Mouse (Mus musculus) kidney, adult 8-10 months (tissue): ENCODE data around the gene Ndufa4l2.

Experiments
- DNase-seq, 2 experiments: peaks; one replicate each; pipeline ENCODE4 v3.0.0; 2022

Ndufa4l2 gene

GRCm38 (mm10) chr10:127527481-127527880, 12.7 kb downstream of the Ndufa4l2 start:
- DNase-seq, result no peak

GRCm38 (mm10) chr10:127530945-127531344, 16.2 kb downstream of the Ndufa4l2 start:
- DNase-seq, result no peak

- DNase-seq, result no peak
These were observed 16.8 kb downstream of the Ndufa4l2 start for GRCm38 (mm10) chr10:127531548-127531947.

- DNase-seq, result no peak
These were observed 19.5 kb downstream of the Ndufa4l2 start, which contains the start of gene Nxph4 for GRCm38 (mm10) chr10:127534036-127534928. Gene Nxph4 (minus strand): TSS chr10:127534559.

GRCm38 (mm10) chr10:127534929-127535384, 20.2 kb downstream of the Ndufa4l2 start:
- no peak for DNase-seq

DNA sequence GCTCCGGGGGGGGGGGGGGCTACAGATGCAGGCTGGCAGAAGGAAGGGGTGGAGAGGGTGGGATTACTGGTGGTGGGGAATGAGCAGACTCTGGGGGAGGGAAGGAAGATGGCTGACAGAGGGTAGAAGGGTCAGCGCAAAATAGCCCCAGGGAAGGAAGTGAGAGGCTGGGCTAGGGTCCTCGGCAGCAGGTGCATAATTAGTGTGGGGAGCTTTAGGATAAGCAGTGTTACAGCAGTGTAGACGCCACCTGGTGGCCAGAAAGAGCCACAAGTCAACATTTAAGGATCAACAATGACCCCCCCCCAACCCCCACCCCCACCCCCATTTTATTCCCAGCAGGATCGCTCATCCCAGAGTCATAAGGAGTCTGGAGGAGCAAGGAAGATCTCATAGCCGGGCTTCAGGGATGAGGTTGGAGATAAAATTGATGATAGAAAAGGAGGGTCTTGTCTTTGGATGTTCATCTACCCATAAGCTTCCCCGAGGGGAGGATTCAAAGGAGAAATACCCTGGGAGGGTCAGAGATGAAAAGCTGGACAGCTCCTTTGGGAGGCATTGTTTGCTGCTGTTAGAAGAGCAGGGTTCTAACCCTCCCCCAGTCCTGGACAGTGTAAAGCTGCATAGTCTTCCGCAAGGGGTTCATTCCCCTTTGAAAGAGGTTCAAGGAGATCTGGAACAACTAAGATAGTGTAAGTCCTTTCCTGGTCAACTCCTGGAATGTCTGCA, 22.0 kb downstream of the Ndufa4l2 start:
- DNase-seq, result peak in 1 of 2 experiments; percentile 51

DNA sequence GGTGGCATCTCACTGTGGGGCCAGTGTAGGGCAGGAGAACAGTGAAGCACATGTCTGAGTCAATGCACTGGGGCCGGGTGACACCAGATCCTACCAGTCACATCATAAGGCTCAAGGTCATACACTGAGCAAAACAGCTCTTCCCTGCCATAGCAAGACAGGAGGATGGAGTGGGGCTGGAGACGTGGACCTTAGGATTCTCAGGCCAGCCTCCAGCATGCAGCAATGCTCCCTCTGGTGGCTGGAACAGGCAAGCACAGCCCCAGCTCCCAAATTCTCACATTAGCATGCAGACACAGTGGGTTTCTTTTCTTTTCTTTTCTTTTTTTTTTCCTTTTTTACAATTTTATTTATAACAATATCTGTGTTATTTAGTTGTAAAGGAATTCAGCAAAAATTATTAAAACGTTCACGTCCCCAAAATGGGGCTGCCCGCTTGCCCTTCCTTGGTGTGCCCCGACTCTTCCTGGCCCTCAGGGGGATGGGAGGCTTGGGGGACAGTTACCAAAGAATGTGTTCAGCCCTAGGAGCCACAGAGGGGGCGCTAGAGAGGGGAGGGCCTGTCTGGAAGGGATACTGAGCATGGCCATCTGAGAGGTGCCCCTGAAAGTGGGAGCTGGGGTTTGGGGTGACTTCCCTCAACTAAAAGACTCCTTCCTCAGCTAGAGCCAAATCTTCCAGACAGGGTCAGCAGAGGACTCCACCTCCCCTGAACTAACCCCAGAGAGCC, 23.3 kb downstream of the Ndufa4l2 start:
- peak; percentile 66 to 88 for DNase-seq

DNA sequence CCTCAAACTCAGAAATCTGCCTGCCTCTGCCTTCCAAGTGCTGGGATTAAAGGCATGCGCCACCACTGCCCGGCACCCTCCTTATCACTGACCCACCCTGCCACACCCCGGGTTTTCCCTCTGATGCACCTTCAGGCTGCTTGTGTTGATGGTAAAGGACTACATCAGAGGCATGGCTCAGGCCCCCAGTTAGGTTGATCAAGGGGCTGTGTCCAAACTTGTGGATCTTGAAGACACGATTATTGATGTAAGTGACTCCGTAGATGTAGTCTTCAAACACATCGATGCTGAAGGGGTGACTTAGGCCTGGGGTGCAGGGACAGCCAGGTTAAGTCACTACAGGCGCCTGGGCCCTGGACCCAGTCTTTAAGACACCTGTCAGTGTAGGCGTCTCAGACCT, 26.7 kb downstream of the Ndufa4l2 start:
- no peak for DNase-seq

DNA sequence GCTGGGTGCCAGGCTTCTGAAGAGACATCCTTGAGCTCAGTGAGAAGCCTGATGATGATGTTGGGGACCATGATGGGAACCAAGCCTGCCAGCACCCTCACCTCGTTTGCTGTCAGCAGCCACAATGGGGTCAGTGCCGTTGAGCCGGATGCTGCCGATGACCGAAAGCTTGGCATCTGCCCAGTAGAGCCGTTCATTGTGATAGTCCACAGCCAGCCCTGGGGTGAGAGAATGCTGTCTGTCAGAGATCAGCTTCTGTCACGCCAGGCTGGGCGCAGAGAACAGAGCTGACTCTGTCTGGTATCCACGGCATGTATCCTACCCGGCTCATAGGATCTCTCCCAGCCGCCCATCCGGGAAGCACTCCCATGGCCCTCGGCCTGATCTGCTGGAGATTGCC, 27.3 kb downstream of the Ndufa4l2 start:
- no peak for DNase-seq

DNA sequence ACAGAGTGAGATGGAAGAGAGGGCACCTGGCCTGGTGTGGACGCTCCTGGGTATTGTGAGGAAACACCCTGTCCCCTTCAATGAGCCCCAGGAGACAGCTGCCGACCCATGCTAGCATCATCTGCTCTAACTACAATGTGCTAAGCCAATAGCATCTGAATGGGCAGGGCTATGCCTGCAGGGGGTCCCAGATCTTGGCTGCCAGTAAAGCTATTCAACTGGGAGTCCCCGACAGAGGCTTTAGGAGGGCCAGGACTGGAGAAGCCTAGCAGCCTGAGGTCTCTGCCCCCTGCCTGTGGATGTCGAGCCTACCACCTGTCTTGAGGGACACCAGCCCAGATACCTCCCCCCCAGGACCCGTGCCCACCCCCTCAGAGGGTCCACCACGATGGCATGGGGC, 28.0 kb downstream of the Ndufa4l2 start:
- DNase-seq, result no peak

DNA sequence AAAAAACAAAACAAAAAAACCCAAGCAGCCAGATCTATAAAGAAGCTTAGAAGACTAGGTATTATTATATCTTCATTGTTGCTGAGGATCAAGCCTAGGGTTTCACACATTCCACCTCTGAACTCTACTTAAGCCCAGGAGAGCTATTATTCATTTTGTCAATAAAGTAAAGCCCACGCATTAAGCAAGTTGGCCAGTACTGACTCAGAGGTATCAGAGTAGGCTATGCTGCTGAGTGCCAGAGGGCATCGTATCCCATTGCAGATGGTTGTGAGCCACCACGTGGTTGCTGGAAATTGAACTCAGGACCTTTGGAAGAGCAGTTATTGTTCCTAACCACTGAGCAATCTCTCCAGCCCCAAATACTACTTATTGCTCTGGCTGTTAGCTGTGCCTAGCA, 29.1 kb downstream of the Ndufa4l2 start:
- DNase-seq, result no peak

DNA sequence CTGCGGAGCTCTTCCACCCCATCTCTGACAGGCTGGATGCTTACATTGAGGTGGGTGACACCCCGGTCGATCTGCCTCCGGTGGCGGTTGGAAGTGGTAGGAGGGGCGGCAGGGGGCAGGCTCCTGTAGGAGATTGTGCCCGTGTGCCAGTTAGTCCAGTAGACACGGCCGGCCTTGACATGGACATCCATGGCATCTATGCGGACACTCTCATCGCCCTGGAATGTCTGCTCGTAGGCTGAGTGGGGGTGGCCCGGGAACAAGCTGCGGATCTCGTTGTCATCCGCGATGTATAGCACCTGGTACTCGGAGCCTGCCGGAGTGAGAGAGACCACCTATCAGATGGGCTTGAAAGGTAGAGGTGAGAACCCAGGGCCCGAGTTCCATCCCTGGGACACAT, 29.6 kb downstream of the Ndufa4l2 start:
- no peak for DNase-seq

GRCm38 (mm10) chr10:127546505-127546904, 31.7 kb downstream of the Ndufa4l2 start:
- no peak for DNase-seq

DNA sequence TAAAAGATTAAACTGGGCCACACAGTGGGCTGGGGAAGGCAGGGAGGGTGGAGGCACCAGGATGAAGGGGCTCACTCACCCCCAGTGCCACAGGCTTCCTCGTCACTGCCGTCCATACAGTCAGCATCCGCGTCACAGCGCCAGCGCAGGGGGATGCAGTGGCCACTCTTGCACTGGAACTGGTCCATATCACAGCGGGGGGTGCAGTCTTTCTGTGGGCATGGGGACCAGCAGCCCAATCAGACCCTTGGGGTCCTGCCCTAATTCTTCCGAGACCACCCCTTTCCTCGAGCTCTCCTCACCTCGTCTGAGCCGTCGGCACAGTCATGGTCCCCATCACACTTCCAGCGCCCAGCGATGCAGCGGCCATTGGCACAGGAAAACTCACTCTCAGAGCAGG, 33.5 kb downstream of the Ndufa4l2 start:
- no peak for DNase-seq

GRCm38 (mm10) chr10:127549892-127550291, 35.1 kb downstream of the Ndufa4l2 start:
- no peak for DNase-seq

DNA sequence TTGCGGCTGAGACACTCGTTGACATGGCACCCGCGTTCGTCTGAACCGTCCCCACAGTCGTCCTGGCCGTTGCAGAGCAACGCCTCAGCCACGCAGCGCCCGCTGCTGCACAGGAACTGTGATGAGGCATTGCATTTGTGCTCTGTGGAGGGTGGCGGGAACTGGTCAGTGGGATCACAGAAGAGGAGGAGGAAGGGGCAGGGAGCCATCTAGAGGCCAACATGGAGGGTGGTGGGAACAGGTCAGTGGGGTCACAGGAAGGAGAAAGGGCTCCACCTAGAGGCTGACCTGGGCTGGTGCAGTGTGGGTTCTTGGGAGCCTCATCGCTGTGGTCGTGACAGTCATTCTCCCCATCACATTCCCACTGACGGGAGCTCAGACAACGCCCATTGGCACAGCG, 40.9 kb downstream of the Ndufa4l2 start:
- DNase-seq, result peak in 1 of 2 experiments; percentile 34

DNA sequence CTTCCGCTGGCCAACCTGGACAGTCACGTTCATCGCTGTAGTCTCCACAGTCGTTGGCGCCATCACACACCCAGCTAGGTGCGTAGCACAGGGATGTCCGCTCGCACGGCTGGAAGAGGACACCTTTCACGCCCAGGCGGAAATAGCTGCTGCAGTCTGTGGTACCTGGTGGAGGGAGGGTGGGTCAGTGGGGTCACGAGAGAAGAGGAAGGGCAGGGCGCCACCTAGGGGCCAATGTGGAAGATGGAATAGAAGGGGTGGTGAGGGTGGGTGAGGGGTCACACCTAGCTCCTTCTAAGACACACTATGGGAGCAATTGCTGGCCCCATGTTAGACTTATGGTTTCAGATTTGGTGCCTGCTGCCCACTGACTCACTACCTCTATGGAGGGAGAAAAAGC, 42.6 kb downstream of the Ndufa4l2 start:
- no peak for DNase-seq

DNA sequence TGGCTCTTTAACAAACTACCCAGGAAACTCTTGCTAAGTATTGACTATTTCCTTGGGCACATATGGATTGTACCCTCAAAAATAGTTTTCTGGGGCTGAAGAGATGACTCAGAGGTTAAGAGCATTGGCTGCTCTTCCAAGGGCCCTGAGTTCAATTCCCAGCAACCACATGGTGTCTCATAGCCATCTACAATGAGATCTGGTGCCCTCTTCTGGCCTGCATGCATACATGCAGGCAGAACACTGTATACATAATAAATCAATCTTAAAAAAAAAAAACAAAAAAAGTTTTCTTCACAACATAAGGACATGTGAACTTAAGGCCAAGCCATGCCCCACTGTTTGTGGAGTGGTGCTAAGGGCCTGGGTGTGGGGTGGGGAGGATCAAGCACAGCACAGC, 46.4 kb downstream of the Ndufa4l2 start:
- DNase-seq, result no peak

GRCm38 (mm10) chr10:127563840-127564239, 49.1 kb downstream of the Ndufa4l2 start:
- DNase-seq, result no peak

DNA sequence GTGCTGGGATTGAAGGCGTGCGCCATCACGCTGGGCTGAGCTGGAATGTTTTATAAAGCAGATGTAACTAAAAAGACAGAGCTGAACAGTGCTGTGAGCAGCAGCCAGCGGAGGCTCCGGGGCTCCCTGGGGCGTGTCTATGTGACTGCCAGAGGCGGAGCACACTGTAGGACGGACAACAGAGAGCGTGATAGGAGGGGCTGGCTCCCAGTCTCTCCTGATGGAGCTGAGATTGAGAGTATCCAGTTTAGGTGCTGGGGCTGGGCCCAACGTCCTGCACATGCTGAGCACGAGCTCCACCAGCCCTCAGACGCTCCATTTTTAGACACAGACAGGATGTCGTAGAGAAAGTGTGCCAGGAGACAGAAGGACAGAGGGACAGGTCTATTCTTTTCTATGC, 49.5 kb downstream of the Ndufa4l2 start:
- DNase-seq, result no peak
